Mouse (Mus musculus): ENCODE measurements around the gene Borcs8.

Borcs8 gene

GRCm38 (mm10) chr8:70181212-70181902, 42.1 kb downstream of the Borcs8 start:
- no peak for DNase-seq

GRCm38 (mm10) chr8:70181903-70182252, 42.6 kb downstream of the Borcs8 start:
- DNase-seq: no peak

- DNase-seq: no peak
Observed at GRCm38 (mm10) chr8:70183194-70183593, 43.9 kb downstream of the Borcs8 start.

- no peak for DNase-seq
Observed at GRCm38 (mm10) chr8:70188707-70189106, 49.4 kb downstream of the Borcs8 start.

- no peak for DNase-seq
Observed at GRCm38 (mm10) chr8:70193238-70193637, 53.9 kb downstream of the Borcs8 start.

- DNase-seq: no peak
Observed at GRCm38 (mm10) chr8:70194191-70194590, 54.9 kb downstream of the Borcs8 start.

- DNase-seq: no peak
Observed at GRCm38 (mm10) chr8:70195762-70196161, 56.5 kb downstream of the Borcs8 start.
